Mouse (Mus musculus) G1E (cell line): ENCODE measurements around the gene Osbpl11.
A peak's percentile ranks its signal among the peaks of the same experiment; 100 is the strongest.

Experiments
- CTCF ChIP-seq: IDR thresholded peaks from 2 replicates; pipeline ENCODE4 v1.5.1; 2012; ENCODE audit warnings: low read depth, low read length, inconsistent platforms, mixed read lengths
- GATA1 ChIP-seq: IDR thresholded peaks from 2 replicates; pipeline ENCODE4 v1.6.1; 2012; ENCODE audit warnings: borderline replicate concordance, low read length, inconsistent platforms, mixed read lengths
- POLR2AphosphoS5 ChIP-seq: IDR thresholded peaks from 2 replicates; pipeline ENCODE4 v1.6.1; 2012; ENCODE audit warnings: low read depth, low read length, inconsistent platforms; ENCODE audit not compliant: insufficient replicate concordance

- TF ChIP-seq CTCF: peak; percentile 26; the same call in 1 of the 2 replicates
- TF ChIP-seq GATA1: no peak
- TF ChIP-seq POLR2AphosphoS5: no peak
These were observed 10.9 kb downstream of the Osbpl11 start for GRCm38 (mm10) chr16:33195686-33196313.
